Mouse (Mus musculus): ENCODE data around the gene Unc50.

DNA sequence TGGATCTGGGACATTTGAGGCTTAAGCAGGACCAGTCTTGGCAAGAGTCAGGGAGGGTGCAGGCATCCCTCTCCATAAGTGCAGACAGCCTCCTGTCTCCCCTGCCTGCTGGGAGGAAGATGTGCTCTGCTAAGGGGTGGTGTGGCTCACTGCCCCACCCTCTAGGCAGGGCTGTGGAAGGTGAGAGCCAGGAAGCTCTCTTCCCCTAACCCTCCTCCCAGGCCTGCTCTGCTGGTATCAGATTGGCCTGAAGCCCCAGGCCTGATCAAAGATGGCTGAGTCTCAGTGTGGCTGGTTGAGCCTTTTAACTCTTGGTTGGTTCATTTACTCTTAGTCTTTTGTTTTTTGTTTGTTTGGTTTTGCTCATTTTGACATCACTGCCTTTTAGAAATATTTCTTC, 20.3 kb upstream of the Unc50 start:
- no peak for TF ChIP-seq CTCF (conservative IDR thresholded peaks at IDR 0.05; ENCODE audit: insufficient read depth, insufficient read length, low read depth, low read length)
- TF ChIP-seq POLR2A (IDR thresholded peaks at IDR 0.05; ENCODE audit: low read depth, low read length), result no peak
